Mouse (Mus musculus) embryonic fibroblast, embryonic 13.5 days (primary cell): ENCODE data around the gene Med17.
"Not testable (repeated sequence)": the region's sequence is repeated elsewhere in the genome, so short reads cannot be mapped to it uniquely, and the experiment has no call there.

ENCODE experiments used
- CTCF ChIP-seq: IDR thresholded peaks from 2 replicates; pipeline ENCODE4 v1.5.1; 2011; ENCODE audit warnings: mild to moderate bottlenecking, control low read depth, low read length, moderate library complexity, borderline replicate concordance; ENCODE audit not compliant: insufficient read depth
- POLR2A ChIP-seq: IDR thresholded peaks from 2 replicates; pipeline ENCODE4 v1.6.1; 2011; ENCODE audit warnings: low read depth, mild to moderate bottlenecking, control low read depth, low read length, moderate library complexity

- TF ChIP-seq CTCF, POLR2A: not testable (repeated sequence)
These were observed 22.3 kb upstream of the Med17 start for GRCm38 (mm10) chr9:15302006-15302405.
